Mouse (Mus musculus): ENCODE results near the gene Zfp933. TPM values are rescaled to one million over a fixed set of nuclear protein-coding genes. Genes with fewer than 3 reads are reported as not detected.
"Not testable (repeated sequence)": the region's sequence is repeated elsewhere in the genome, so short reads cannot be mapped to it uniquely, and the experiment has no call there.

The Zfp933 gene
- 10 to 100 TPM; 11.2 to 12.4 TPM for total RNA-seq (2021)

- DNase-seq, result peak; percentile 86 to 88
- intact Hi-C loops (cut with DNase I), result loop anchor here (10.0 kb wide), 1 partner anchor 403 kb away; no protein-coding TSS in a partner anchor
Observed at GRCm38 (mm10) chr4:147847614-147848583, at the start of gene Zfp933. Gene Zfp933 (minus strand): TSS chr4:147848366.

- DNase-seq, result peak; percentile 72 to 79
- intact Hi-C loops (cut with DNase I), result no loop called here
Observed at GRCm38 (mm10) chr4:147897348-147897747, 49.2 kb upstream of the Zfp933 start.

GRCm38 (mm10) chr4:147896411-147896810 is 48.2 kb upstream of the Zfp933 start:
- DNase-seq, result peak; percentile 56 to 67
- intact Hi-C loops (cut with DNase I), result no loop called here

- intact Hi-C loops (cut with DNase I), result no loop called here
- DNase-seq, result peak; percentile 59 to 66
Observed at GRCm38 (mm10) chr4:147895815-147896330, 47.7 kb upstream of the Zfp933 start.

- DNase-seq, result no peak
- intact Hi-C loops (cut with DNase I), result no loop called here
Observed at GRCm38 (mm10) chr4:147890341-147890740, 42.2 kb upstream of the Zfp933 start.

GRCm38 (mm10) chr4:147888237-147888636 is 40.1 kb upstream of the Zfp933 start:
- DNase-seq, result no peak
- intact Hi-C loops (cut with DNase I), result no loop called here

GRCm38 (mm10) chr4:147887277-147887676 is 39.1 kb upstream of the Zfp933 start:
- intact Hi-C loops (cut with DNase I), result no loop called here
- DNase-seq, result no peak

GRCm38 (mm10) chr4:147886158-147886557 is 38.0 kb upstream of the Zfp933 start:
- intact Hi-C loops (cut with DNase I), result no loop called here
- DNase-seq, result no peak

- no peak for DNase-seq
- intact Hi-C loops (cut with DNase I), result no loop called here
Observed at GRCm38 (mm10) chr4:147884138-147884537, 36.0 kb upstream of the Zfp933 start.

- DNase-seq, result no peak
- intact Hi-C loops (cut with DNase I), result no loop called here
Observed at GRCm38 (mm10) chr4:147883041-147883440, 34.9 kb upstream of the Zfp933 start.

- intact Hi-C loops (cut with DNase I), result no loop called here
Observed at GRCm38 (mm10) chr4:147881792-147882191, 33.6 kb upstream of the Zfp933 start.

GRCm38 (mm10) chr4:147879865-147880264 is 31.7 kb upstream of the Zfp933 start:
- intact Hi-C loops (cut with DNase I), result no loop called here
- no peak for DNase-seq

More at GRCm38 (mm10) chr4:147881792-147882191, 33.6 kb upstream of the Zfp933 start:
- no peak for DNase-seq

- intact Hi-C loops (cut with DNase I), result no loop called here
- DNase-seq, result no peak
Observed at GRCm38 (mm10) chr4:147879456-147879855, 31.3 kb upstream of the Zfp933 start.

- DNase-seq, result no peak
Observed at GRCm38 (mm10) chr4:147878537-147878936, 30.4 kb upstream of the Zfp933 start.

GRCm38 (mm10) chr4:147875852-147876575 is 27.8 kb upstream of the Zfp933 start:
- intact Hi-C loops (cut with DNase I), result no loop called here

More at GRCm38 (mm10) chr4:147878537-147878936, 30.4 kb upstream of the Zfp933 start:
- intact Hi-C loops (cut with DNase I), result no loop called here

GRCm38 (mm10) chr4:147869238-147869637 is 21.1 kb upstream of the Zfp933 start:
- intact Hi-C loops (cut with DNase I), result no loop called here
- peak in 1 of 2 experiments; percentile 8 for DNase-seq

More at GRCm38 (mm10) chr4:147875852-147876575, 27.8 kb upstream of the Zfp933 start:
- DNase-seq, result no peak

- intact Hi-C loops (cut with DNase I), result no loop called here
Observed at GRCm38 (mm10) chr4:147868450-147869031, 20.4 kb upstream of the Zfp933 start, which contains the start of the genes Miip and Fv1. Gene Miip (minus strand): TSS chr4:147868816. Gene Fv1 (plus strand): TSS chr4:147868979.

GRCm38 (mm10) chr4:147867563-147868449 is 19.6 kb upstream of the Zfp933 start:
- intact Hi-C loops (cut with DNase I), result no loop called here
- DNase-seq, result no peak

More at GRCm38 (mm10) chr4:147868450-147869031, 20.4 kb upstream of the Zfp933 start, which contains the start of the genes Miip and Fv1:
- peak; percentile 96 to 97 for DNase-seq

- DNase-seq; intact Hi-C loops (cut with DNase I): not testable (repeated sequence)
Observed at GRCm38 (mm10) chr4:147866793-147867192, 18.6 kb upstream of the Zfp933 start.

Data from heart, postnatal 10 days (tissue).